Mouse (Mus musculus): Measurements from ENCODE around the gene Fgf3. TPM values are rescaled to one million over a fixed set of nuclear protein-coding genes. Genes with fewer than 3 reads are reported as not detected.

The Fgf3 gene
- polyA plus RNA-seq, 1 experiment from 2014 or later = 1.0 TPM

DNA sequence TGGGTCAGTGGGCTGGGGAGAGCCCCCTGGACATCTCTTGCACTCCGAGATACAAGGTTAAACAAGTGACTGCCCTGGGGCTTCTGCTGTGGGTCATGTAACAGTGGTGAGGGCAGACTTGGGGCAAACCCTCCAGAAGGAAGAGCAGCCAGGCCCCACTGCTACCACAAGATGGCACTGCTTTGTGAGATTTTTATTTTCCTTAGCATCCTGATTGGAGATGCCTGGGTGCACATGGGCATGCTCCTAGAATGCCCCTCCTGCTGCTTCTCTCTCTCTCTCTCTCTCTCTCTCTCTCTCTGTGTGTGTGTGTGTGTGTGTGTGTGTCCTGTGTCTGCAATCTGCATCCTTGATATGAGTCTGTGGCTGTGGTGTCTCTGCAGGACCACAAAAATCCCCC lies 39.4 kb upstream of the Fgf3 start:
- Histone ChIP-seq H3K36me3 (replicated peaks; ENCODE audit: control insufficient read depth, insufficient read depth, low read depth, low read length) (no peaks in the 10 kb centered on the region), H3K9me3 (replicated peaks; ENCODE audit: control insufficient read depth, low read length) (no peaks in the 10 kb centered on the region), H3K4me3 (ENCODE audit: low read depth, low read length) (no peak overlapping the region), H3K27ac (replicated peaks; ENCODE audit: low read depth, low read length) (no peak overlapping the region), H3K4me1 (ENCODE audit: control insufficient read depth, insufficient read depth, low read length) (no peaks in the 10 kb centered on the region; the same call in 1 of the 2 replicates), H3K27me3 (ENCODE audit: control insufficient read depth, insufficient read depth, low read length) (no peaks in the 10 kb centered on the region), H3K9ac (replicated peaks; ENCODE audit: low read length) (no peak overlapping the region), H3K4me2 (ENCODE audit: low read depth, low read length) (no peak overlapping the region)
- WGBS = 41% methylated on average over 1 of the region's 1 CpGs
- ATAC-seq (replicated peaks; ENCODE audit: insufficient number of reproducible peaks, low FRiP score, low TSS enrichment, low read depth) (0 out of 2 replicates have a peak, but pooled peaks have one; percentile 27), DNase-seq (ENCODE audit: low spot score) (peak; percentile 74)

DNA sequence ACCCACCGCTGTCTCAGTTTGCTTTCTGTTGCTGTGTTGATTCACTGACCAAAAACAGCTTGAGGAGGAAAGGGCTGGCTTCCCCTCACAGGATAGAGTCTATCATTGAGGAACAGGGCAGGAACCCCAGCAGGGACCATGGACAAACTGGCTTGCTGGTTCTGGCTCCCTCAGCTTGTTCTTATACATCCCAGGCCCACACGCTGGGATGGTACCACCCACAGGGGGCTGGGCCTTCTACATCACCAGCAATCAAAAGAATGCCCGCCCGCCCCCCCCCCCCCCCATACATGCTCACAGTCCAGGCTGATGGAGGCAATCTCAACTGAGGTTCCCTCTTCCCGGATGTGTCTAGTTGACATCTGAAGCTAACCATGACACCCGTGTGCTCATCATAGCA lies 30.8 kb upstream of the Fgf3 start:
- Histone ChIP-seq H3K27me3 (ENCODE audit: control insufficient read depth, insufficient read depth, low read length) (no peaks in the 10 kb centered on the region), H3K9me3 (replicated peaks; ENCODE audit: control insufficient read depth, low read length) (no peaks in the 10 kb centered on the region), H3K4me2 (ENCODE audit: low read depth, low read length) (no peak overlapping the region), H3K27ac (replicated peaks; ENCODE audit: low read depth, low read length) (no peak overlapping the region), H3K9ac (replicated peaks; ENCODE audit: low read length) (no peak overlapping the region), H3K4me1 (ENCODE audit: control insufficient read depth, insufficient read depth, low read length) (no peaks in the 10 kb centered on the region), H3K4me3 (ENCODE audit: low read depth, low read length) (no peak overlapping the region), H3K36me3 (replicated peaks; ENCODE audit: control insufficient read depth, insufficient read depth, low read depth, low read length) (no peaks in the 10 kb centered on the region)
- 64% methylated on average over 6 of the region's 6 CpGs for WGBS
- DNase-seq (ENCODE audit: low spot score) = no peak
- no peak for ATAC-seq (replicated peaks; ENCODE audit: insufficient number of reproducible peaks, low FRiP score, low TSS enrichment, low read depth)

DNA sequence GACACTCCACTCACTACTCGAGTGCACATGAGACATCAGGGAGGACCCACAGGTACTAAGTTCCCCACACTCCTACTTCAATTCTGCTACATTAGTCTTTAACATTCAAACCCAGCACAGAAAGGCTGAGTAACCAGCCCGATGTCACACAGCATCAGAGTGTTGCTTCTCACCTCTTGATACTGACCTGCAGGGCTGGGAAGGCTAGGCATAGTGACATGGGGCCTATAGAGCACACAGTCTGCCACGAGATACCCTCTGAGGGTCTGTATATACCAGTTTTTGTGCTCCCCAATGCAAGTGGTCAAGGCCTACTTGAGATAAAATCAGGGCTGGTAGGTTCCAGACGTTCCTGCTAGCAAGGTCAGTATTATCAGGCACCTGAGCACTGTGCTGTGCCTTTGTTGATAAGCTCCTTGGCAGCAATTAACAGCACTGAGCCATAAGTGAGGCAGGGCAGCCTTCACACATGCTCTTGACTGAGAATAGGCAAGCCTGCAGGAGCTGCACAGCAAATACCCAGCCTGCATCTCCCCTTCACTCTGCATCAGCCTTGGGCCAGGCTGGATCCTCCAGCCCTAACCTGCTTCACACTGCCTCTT lies 29.8 kb upstream of the Fgf3 start:
- DNase-seq (ENCODE audit: low spot score) = no peak
- no peak for ATAC-seq (replicated peaks; ENCODE audit: insufficient number of reproducible peaks, low FRiP score, low TSS enrichment, low read depth)
- H3K4me3 ChIP-seq (ENCODE audit: low read depth, low read length) = no peak overlapping the region
- no peaks in the 10 kb centered on the region for H3K36me3 ChIP-seq (replicated peaks; ENCODE audit: control insufficient read depth, insufficient read depth, low read depth, low read length)
- no peak overlapping the region for H3K27ac ChIP-seq (replicated peaks; ENCODE audit: low read depth, low read length)
- no peaks in the 10 kb centered on the region for H3K4me1 ChIP-seq (ENCODE audit: control insufficient read depth, insufficient read depth, low read length)
- H3K4me2 ChIP-seq (ENCODE audit: low read depth, low read length) = no peak overlapping the region
- H3K9me3 ChIP-seq (replicated peaks; ENCODE audit: control insufficient read depth, low read length) = no peaks in the 10 kb centered on the region
- no peak overlapping the region for H3K9ac ChIP-seq (replicated peaks; ENCODE audit: low read length)
- WGBS = 72% methylated on average over 4 of the region's 4 CpGs
- no peaks in the 10 kb centered on the region for H3K27me3 ChIP-seq (ENCODE audit: control insufficient read depth, insufficient read depth, low read length)

DNA sequence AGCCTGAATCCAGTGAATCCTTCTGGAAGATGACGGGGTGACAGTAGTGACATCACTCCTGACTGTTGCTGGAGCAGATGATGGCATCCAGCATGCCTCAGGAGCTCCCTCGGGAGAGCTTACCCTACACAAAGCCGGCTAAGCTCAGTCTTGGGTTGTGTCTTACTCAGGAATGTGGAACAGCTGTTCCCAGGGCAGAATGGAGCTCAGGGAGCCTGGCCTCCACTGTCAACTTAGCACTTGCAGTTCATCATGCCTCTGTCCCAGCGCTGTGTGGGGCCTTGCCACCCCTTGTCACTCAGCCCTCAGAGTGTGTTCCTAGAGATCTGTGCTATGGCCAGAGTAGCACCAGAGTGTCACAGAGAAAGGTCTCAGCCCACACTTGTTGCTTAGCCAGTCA lies 26.4 kb upstream of the Fgf3 start:
- H3K4me1 ChIP-seq (ENCODE audit: control insufficient read depth, insufficient read depth, low read length) = no peaks in the 10 kb centered on the region
- H3K27ac ChIP-seq (replicated peaks; ENCODE audit: low read depth, low read length) = no peak overlapping the region
- no peak overlapping the region for H3K9ac ChIP-seq (replicated peaks; ENCODE audit: low read length)
- H3K4me3 ChIP-seq (ENCODE audit: low read depth, low read length) = no peak overlapping the region
- DNase-seq (ENCODE audit: low spot score) (peak; percentile 30), ATAC-seq (replicated peaks; ENCODE audit: insufficient number of reproducible peaks, low FRiP score, low TSS enrichment, low read depth) (no peak)
- H3K4me2 ChIP-seq (ENCODE audit: low read depth, low read length) = no peak overlapping the region
- 41% methylated on average over 4 of the region's 4 CpGs for WGBS
- no peaks in the 10 kb centered on the region for H3K27me3 ChIP-seq (ENCODE audit: control insufficient read depth, insufficient read depth, low read length)
- no peaks in the 10 kb centered on the region for H3K9me3 ChIP-seq (replicated peaks; ENCODE audit: control insufficient read depth, low read length)
- H3K36me3 ChIP-seq (replicated peaks; ENCODE audit: control insufficient read depth, insufficient read depth, low read depth, low read length) = no peaks in the 10 kb centered on the region

DNA sequence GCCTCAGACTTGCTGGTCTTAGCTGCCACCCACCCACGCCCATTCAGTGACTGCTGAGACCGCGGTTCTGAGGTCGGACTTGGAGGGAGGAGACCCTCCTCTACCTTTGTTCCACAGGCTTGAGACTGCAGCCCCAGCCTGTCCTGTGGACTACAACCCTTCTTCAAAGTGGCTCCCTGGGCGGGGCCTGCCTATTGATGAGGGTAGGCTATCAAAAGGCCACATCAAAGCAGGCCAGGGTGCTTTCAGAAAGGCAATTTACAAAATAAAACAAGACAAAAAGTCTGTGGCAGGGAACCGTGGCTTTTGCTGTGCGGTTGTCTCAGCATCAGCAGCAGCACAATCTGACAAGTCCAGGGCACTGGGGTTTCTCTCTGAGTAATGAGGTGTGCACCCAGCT lies 16.0 kb upstream of the Fgf3 start:
- DNase-seq (ENCODE audit: low spot score) (no peak), ATAC-seq (replicated peaks; ENCODE audit: insufficient number of reproducible peaks, low FRiP score, low TSS enrichment, low read depth) (no peak)
- no peak overlapping the region for H3K27ac ChIP-seq (replicated peaks; ENCODE audit: low read depth, low read length)
- WGBS = 43% methylated on average over 7 of the region's 7 CpGs
- H3K9ac ChIP-seq (replicated peaks; ENCODE audit: low read length) = no peak overlapping the region
- H3K4me2 ChIP-seq (ENCODE audit: low read depth, low read length) = no peak overlapping the region
- H3K4me1 ChIP-seq (ENCODE audit: control insufficient read depth, insufficient read depth, low read length) = no peaks in the 10 kb centered on the region
- H3K4me3 ChIP-seq (ENCODE audit: low read depth, low read length) = no peak overlapping the region
- no peaks in the 10 kb centered on the region for H3K27me3 ChIP-seq (ENCODE audit: control insufficient read depth, insufficient read depth, low read length)
- no peaks in the 10 kb centered on the region for H3K9me3 ChIP-seq (replicated peaks; ENCODE audit: control insufficient read depth, low read length)
- H3K36me3 ChIP-seq (replicated peaks; ENCODE audit: control insufficient read depth, insufficient read depth, low read depth, low read length) = no peaks in the 10 kb centered on the region

DNA sequence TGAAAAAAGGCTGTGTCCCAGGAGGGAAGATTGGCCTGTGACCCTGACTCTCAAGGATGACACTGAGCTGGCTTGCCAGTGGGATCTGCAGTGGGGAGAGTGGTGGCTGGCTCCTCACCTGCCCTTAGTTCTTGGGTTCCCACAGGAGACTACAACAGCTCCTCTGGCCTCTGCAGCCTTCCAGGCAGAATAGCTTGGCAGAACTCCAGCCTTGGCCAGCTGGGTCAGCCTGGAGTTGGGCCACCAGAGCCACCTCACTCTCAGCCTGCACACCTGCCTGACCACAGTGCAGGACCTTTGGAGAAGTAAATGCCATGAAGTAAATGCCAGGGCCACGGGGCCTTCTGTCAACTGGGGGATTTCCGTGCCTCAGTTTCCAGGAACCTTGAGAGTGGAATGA lies 13.9 kb upstream of the Fgf3 start:
- H3K4me2 ChIP-seq (ENCODE audit: low read depth, low read length) = no peak overlapping the region
- WGBS = 91% methylated on average over 2 of the region's 2 CpGs
- ATAC-seq (replicated peaks; ENCODE audit: insufficient number of reproducible peaks, low FRiP score, low TSS enrichment, low read depth) (0 out of 2 replicates have a peak, but pooled peaks have one; percentile 12), DNase-seq (ENCODE audit: low spot score) (no peak)
- H3K36me3 ChIP-seq (replicated peaks; ENCODE audit: control insufficient read depth, insufficient read depth, low read depth, low read length) = no peaks in the 10 kb centered on the region
- no peak overlapping the region for H3K4me3 ChIP-seq (ENCODE audit: low read depth, low read length)
- H3K27ac ChIP-seq (replicated peaks; ENCODE audit: low read depth, low read length) = no peak overlapping the region
- no peaks in the 10 kb centered on the region for H3K27me3 ChIP-seq (ENCODE audit: control insufficient read depth, insufficient read depth, low read length)
- no peaks in the 10 kb centered on the region for H3K4me1 ChIP-seq (ENCODE audit: control insufficient read depth, insufficient read depth, low read length)
- H3K9ac ChIP-seq (replicated peaks; ENCODE audit: low read length) = no peak overlapping the region
- H3K9me3 ChIP-seq (replicated peaks; ENCODE audit: control insufficient read depth, low read length) = no peaks in the 10 kb centered on the region

DNA sequence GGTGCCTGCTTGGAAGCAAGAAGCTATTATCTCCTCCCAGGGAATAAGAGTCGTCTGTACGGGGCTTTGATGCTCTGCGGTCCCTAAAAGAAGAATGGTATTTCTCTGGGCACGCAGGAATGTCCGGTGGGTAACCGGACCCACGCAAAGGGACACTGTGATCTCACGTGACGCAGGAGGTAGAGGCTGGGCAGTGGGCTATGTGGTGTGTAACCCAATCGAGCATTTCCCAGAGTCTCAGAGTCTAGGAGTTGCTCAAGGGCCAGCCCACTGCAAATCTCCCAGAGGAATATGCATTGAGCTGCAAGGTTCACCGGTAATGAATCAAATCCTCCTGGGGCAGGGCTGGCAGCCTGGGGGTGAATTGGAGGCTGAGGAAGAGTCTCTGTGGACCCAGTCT lies 9.5 kb upstream of the Fgf3 start:
- Histone ChIP-seq H3K4me3 (ENCODE audit: low read depth, low read length) (no peak overlapping the region), H3K9ac (replicated peaks; ENCODE audit: low read length) (no peak overlapping the region), H3K36me3 (replicated peaks; ENCODE audit: control insufficient read depth, insufficient read depth, low read depth, low read length) (no peaks in the 10 kb centered on the region), H3K27ac (replicated peaks; ENCODE audit: low read depth, low read length) (no peak overlapping the region), H3K9me3 (replicated peaks; ENCODE audit: control insufficient read depth, low read length) (no peaks in the 10 kb centered on the region), H3K4me1 (ENCODE audit: control insufficient read depth, insufficient read depth, low read length) (no peaks in the 10 kb centered on the region), H3K27me3 (ENCODE audit: control insufficient read depth, insufficient read depth, low read length) (no peaks in the 10 kb centered on the region), H3K4me2 (ENCODE audit: low read depth, low read length) (no peak overlapping the region)
- ATAC-seq (replicated peaks; ENCODE audit: insufficient number of reproducible peaks, low FRiP score, low TSS enrichment, low read depth) = no peak
- 56% methylated on average over 11 of the region's 11 CpGs for WGBS
- DNase-seq (ENCODE audit: low spot score) = no peak

DNA sequence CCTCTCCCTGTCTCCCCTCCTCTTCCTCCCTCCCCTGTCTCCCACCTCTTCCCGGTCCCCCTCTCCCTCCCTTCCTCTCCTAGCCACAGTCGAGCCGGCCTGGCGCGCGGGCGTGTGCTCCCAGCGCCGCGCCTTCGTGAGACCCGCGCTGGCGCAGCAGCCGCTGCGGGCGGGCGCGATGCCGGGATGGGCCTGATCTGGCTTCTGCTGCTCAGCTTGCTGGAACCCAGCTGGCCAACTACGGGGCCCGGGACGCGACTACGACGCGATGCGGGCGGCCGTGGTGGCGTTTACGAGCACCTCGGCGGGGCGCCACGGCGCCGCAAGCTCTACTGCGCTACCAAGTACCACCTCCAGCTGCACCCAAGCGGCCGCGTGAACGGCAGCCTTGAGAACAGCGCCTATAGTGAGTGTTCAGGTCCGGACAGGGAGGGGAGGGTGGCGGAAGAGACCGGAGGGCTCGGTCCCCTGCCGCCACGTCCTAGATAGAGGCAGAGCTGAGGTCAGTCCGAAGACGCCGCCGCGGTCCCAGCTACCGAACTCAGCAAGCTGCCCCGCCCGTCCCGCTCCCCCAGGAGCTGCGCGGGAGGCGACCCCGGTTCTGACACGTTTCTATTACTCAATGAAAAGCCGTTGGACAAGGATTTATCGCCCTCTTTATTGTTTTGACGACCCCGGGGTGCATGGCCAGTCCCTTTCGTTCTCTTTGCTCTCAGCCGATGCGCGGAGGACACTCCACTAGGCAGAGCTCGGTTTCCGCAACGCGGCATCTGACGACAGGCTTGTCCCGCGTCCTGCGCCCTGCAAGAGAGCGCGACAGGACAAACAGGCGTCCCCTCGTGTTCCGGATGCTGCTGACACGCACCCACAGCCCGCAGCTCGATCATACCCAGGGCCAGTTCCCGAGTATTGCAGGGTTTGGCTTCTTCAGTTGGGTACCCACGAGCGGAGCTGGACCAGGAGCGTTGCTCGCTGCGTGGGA lies 930 bp downstream of the Fgf3 start:
- H3K27ac ChIP-seq (replicated peaks; ENCODE audit: low read depth, low read length) = no peak overlapping the region
- no peak for ATAC-seq (replicated peaks; ENCODE audit: insufficient number of reproducible peaks, low FRiP score, low TSS enrichment, low read depth)
- H3K9me3 ChIP-seq (replicated peaks; ENCODE audit: control insufficient read depth, low read length) = no peaks in the 10 kb centered on the region
- no peaks in the 10 kb centered on the region; the same call in 1 of the 2 replicates for H3K4me1 ChIP-seq (ENCODE audit: control insufficient read depth, insufficient read depth, low read length)
- H3K4me2 ChIP-seq (ENCODE audit: low read depth, low read length) = peak overlapping the region; percentile 56
- peaks cover 53% of the 10 kb centered on the region for H3K27me3 ChIP-seq (ENCODE audit: control insufficient read depth, insufficient read depth, low read length)
- peak overlapping the region; percentile 35 for H3K4me3 ChIP-seq (ENCODE audit: low read depth, low read length)
- no peaks in the 10 kb centered on the region for H3K36me3 ChIP-seq (replicated peaks; ENCODE audit: control insufficient read depth, insufficient read depth, low read depth, low read length)
- DNase-seq (ENCODE audit: low spot score) = peak; percentile 57
- 0 out of 2 replicates have a peak overlapping the region, but pooled peaks have one; percentile 34 for H3K9ac ChIP-seq (replicated peaks; ENCODE audit: low read length)
- under 1% methylated on average over 94 of the region's 94 CpGs for WGBS

Measured in embryonic facial prominence, embryonic 11.5 days (tissue).